Mouse (Mus musculus): ENCODE data around the gene BC051142.

BC051142 gene

DNA sequence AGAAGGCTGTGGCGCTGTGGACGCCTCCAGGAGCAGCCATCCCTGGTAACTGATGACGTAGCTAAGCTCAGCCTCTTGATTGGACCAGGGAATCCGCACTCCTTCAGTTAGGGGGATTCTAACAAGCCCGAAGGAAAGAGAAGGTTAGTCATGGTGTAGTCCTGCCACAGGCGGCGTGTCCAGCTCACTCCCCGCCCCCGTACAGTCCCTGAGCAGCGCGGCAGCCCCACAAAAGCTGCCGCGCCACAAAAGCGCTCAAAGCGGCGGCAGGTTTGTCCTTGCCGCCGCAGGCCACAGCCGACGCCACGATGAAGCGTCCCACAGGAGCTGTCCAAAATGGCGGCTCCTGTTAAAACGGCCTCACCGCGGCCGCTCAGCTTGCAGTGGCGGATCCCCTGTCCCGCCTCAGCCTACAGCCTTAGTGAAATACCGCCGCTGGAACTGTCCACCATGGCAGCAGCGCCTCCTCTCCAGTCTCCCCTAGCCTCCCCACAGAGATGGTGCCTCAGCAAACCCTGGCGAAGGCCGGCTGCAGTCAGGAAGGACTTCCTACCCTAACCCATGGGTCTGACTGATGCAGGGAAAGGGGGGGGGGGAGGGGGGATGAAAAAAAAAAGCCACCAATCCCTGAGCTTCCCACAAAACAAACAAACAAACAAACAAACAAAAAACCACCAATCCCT, at the start of gene BC051142:
TSS of gene BC051142 (plus strand) at position 110 of the 683 bp plus-strand sequence.
- CTCF ChIA-PET = interaction anchor here (0.6 to 4.6 kb wide), 31 partner anchors 10 to 483 kb away, joined by 3 to 49 read pairs (median 4); partner anchors contain the start of genes Notch4 (in 1 of the 4), Psmb9 (in 1 of the 4) and Tap1 (in 1 of the 4)

DNA sequence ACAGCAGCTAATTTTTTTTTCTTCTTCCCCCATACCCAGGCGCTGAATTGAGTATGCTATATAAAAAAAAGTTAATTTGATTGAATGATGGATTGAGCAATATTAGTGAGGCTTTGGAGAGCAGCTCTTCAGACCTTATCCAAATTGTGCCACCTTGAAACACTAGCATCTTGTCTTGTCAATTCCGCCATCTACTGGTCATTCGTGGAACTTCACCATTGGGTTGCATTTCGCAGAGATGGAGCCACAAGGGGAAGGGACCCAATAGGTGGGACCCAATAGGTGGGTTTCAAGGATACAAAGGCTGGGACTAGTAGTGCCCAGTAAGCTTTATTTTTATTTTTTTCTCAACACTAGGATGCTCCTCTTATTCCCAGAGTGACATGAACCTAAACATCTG, 49.2 kb upstream of the BC051142 start:
- CTCF ChIA-PET = interaction anchor here (0.6 to 3.1 kb wide), 46 partner anchors 9 to 776 kb away, joined by 3 to 55 read pairs (median 4); partner anchors contain the start of genes BC051142 (in 2 of the 4) and H2-Eb1 (in 1 of the 4)

More for the DNA sequence above, at the start of gene BC051142:
- POLR2A ChIA-PET = interaction anchor here (0.5 to 2.0 kb wide), 25 partner anchors 9 to 717 kb away, joined by 3 to 10 read pairs (median 3); partner anchors contain the start of genes Agpat1 (in 1 of the 4), H2-DMa (in 1 of the 4), Rnf5 (in 1 of the 4) and Rps18 (in 1 of the 4)

DNA sequence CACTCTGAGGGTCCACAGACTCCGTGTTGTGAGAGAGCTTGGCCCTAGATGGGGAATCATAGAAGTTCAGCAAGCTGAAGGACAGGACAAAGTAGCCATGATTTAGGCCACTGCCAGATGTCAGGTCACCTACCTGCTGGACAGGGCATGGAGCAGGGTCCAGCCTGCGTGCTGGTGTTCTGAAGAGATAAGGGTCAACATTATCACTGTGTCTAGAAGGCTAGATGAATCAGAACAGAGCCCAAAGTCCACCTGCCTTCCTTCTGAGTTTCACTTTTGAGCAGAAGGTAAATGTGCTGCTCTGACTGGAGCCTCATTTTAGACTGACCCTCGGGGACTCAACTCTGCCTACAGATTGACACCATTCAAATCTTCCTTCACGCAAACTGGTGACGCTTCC, 44.1 kb upstream of the BC051142 start, which contains the start of gene Btnl2:
TSS of gene Btnl2 (plus strand) at position 284 of the 400 bp plus-strand sequence.
- ChIA-PET CTCF (interaction anchor here in 1 of 4 experiments (0.6 kb wide), 1 partner anchor 101 kb away, joined by 13 read pairs; no protein-coding TSS in a partner anchor), POLR2A (no interaction called here)

More for the DNA sequence above, 49.2 kb upstream of the BC051142 start:
- POLR2A ChIA-PET = interaction anchor here in 2 of 4 experiments (0.6 to 1.1 kb wide), 5 partner anchors 11 to 280 kb away, joined by 3 to 4 read pairs (median 3); partner anchors contain the start of genes H2-DMa (in 1 of the 2) and Prrt1 (in 1 of the 2)

DNA sequence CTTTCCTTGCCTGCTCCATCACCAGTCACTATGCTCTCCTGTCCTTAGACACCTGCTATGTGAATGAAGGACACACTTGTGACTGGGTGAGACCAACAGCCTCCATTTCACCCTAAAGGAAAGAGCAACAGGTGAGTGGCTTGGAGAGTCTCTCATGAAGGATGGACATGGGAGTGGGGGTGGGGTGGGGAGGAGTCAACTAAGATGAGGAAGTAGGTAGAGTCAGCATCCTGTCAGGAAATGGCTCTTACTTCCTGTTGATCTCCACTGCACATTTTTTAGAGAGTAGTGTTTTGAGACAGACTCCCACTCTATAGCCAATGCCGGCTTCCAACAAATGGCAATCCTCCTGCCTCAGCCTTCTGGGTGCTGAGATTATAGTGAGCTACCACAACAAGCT, 43.7 kb upstream of the BC051142 start:
- CTCF ChIA-PET = interaction anchor here in 2 of 4 experiments (0.6 to 1.2 kb wide), 2 partner anchors 101 to 104 kb away, joined by 3 to 13 read pairs; no protein-coding TSS in a partner anchor

DNA sequence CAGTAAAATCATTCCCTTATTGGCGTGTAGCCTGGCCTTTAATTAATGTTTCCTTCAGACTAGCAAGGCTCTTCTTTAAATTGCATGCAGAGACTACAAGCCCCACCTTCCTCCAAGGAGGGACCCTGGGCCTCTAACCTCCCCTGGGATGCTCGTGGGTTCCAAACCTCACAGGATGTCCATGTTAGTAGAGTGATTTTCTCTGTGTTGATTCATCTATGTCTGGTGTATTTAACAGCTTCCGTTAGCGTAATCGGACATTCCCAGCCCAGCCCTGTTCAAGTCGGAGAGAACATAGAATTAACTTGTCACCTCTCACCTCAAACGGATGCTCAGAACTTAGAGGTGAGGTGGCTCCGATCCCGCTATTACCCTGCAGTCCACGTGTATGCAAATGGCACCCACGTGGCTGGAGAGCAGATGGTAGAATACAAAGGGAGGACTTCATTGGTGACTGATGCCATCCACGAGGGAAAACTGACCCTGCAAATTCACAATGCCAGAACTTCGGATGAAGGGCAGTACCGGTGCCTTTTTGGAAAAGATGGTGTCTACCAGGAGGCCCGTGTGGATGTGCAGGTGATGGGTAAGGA, 35.6 kb upstream of the BC051142 start:
- ChIA-PET CTCF (interaction anchor here in 1 of 4 experiments (0.6 kb wide), 1 partner anchor 158 kb away, joined by 3 read pairs; no protein-coding TSS in a partner anchor), POLR2A (no interaction called here)

More for the DNA sequence above, 43.7 kb upstream of the BC051142 start:
- POLR2A ChIA-PET = interaction anchor here in 1 of 4 experiments (1.9 kb wide), 1 partner anchor 11 kb away, joined by 7 read pairs; no protein-coding TSS in a partner anchor

DNA sequence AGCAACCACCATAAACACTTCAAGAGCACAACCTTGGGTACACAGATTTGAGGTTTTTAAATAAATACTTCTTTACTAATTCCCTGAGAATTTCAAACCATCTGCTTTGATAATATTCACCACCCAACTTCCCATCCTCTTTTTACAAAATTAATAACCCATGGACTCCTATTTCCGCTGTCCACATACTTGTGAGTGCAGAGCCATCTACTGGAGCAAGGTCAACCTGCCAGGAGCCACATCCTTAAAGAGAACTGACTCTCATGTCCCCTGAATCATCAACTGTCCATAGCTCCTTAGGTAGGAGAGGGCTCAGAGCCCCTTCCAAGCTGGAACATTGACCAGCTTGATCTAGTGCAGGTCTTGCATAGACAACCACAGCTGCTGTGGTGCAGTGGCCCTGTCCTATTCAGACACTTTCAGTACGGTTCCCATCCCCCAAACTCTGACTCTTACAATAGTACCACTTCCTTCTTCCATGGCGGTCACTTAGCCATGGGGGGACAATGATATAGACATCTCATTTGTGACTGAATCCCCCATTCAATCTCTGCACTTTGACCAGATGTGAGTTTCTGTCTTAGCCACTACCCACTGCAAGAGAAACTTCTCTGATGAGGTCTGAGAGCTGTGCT, 34.8 kb upstream of the BC051142 start:
- ChIA-PET CTCF (no interaction called here), POLR2A (no interaction called here)

DNA sequence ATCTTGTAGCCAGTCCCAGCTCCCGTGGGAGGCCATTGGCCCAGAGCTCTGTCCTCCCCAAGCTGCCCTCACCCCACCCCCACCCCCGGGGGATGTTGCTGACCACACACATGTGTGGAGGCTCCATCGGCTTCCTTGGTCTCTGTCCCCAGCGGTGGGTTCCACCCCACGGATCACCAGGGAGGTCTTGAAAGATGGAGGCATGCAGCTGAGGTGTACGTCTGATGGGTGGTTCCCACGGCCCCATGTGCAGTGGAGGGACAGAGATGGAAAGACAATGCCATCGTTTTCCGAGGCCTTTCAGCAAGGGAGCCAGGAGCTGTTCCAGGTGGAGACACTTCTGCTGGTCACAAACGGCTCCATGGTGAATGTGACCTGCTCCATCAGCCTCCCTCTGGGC, 33.6 kb upstream of the BC051142 start:
- CTCF ChIA-PET = no interaction called here
- POLR2A ChIA-PET = interaction anchor here in 1 of 4 experiments (1.4 kb wide), 1 partner anchor 9 kb away, joined by 7 read pairs; no protein-coding TSS in a partner anchor

DNA sequence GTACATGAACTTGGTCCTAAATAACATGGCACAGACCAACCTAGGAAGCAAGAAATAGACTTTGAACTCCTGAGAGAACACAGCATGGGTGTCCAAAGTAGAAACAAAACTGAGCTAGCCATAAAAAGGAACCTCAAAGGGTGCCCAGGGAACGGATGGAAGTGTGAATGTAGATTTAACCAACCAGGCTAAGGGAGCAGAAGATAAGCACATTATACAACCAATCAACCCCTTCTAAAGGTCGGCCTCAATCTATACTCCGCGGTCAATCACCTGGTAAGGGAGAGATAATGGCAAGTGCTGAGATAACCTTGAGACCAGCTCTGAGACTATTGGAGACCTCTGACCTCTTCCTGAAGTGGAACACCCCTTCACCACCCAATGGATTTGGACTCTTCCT, 28.1 kb upstream of the BC051142 start:
- POLR2A ChIA-PET = interaction anchor here in 1 of 4 experiments (0.5 kb wide), 1 partner anchor 249 kb away, joined by 3 read pairs; no protein-coding TSS in a partner anchor
- CTCF ChIA-PET = interaction anchor here in 3 of 4 experiments (0.5 to 1.2 kb wide), 4 partner anchors 12 to 582 kb away, joined by 3 read pairs; no protein-coding TSS in a partner anchor

DNA sequence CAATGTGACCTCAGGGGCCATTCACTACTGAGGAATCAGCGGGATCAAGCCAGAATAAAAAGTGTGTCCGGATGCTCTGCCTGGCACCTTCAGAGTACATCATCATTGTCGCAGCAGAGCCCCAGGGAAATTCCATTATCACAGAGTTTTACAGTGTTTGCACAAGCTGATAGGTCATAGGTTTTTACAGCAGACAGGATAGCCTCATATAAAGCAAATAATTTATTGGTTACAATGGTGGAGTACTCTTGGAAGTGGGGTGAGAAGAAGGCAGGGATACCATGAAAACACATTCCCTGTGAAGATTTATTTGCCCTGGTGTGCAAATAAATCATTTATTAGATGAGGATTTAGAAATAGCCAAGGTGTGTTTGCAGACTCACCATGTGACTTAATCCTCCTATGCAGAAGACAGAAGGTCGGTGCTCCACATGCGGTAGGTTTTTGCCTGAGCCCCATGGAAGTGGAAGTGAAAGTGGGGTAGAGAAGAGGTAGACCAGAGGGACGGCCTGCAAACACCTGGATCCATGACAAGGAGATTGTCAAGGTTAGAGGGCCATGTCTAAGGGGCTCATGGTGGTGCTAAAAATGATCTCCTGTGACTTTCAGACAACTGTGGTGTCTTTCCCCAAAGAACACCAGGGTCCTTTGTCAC, 25.4 kb upstream of the BC051142 start:
- ChIA-PET CTCF (no interaction called here), POLR2A (no interaction called here)

DNA sequence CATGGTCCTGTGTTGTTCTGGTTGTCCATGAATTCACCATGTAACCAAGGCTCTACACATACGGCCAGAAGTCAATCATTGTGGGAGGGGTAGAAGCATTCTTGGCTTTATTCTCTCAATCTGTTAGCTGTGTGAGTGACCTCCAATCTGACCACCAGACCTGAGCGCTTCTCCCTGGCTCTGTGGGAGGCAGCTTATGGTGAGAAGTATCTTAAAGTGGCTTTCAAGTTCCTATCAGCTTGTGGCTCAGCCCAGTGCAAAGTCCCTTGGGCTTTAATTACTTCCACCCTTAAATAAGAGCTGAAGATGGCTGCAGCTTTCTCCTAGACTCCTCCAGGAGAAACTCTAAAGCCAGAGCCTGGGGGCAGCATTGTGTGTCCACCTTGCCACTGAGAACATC, 21.8 kb upstream of the BC051142 start, which contains the start of gene Btnl1:
TSS of gene Btnl1 (plus strand) at position 286 of the 400 bp plus-strand sequence.
- POLR2A ChIA-PET = interaction anchor here in 1 of 4 experiments (1.0 kb wide), 1 partner anchor 1623 kb away, joined by 4 read pairs; no protein-coding TSS in a partner anchor
- CTCF ChIA-PET = interaction anchor here in 2 of 4 experiments (0.6 to 1.6 kb wide), 5 partner anchors 35 to 407 kb away, joined by 3 to 5 read pairs (median 4); no protein-coding TSS in a partner anchor

DNA sequence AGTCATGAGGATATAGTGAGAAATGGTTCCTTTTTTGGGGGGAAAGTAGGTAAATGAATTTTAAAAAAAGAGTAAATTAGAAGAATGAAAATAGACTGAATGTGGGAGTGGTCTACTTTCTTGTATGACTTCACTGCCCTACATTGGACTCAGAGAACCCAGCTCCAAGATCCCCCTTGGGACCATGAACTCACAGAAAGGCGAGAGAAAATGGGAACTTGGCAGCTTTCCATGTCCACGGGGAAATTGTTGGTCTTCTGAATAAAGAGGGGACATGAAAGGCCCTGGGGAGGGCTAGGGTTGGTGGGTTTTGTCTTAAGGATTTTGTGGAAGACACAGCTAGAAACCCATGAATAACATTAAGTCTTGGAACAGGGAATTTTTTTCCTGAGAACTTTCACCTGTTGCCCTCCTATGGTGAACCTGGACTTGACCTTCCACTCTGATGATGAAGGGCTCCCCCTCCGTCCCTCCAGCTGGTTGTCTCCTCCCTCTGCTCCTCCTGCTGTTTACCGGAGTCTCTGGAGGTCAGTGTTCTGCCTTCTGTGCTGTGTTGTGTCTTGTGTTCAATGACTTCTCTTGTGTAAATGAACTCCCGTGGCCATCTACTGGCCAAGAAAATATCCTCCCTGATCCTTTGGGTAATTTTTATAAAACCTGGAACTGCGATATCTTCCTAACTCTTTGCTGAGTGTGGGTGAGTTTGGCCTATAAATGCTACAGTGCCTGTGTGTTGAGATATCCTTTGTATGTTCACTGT, 21.0 kb upstream of the BC051142 start:
- POLR2A ChIA-PET = interaction anchor here in 2 of 4 experiments (0.5 to 1.0 kb wide), 2 partner anchors 462 to 1624 kb away, joined by 4 read pairs; no protein-coding TSS in a partner anchor
- CTCF ChIA-PET = interaction anchor here in 2 of 4 experiments (0.6 to 1.6 kb wide), 4 partner anchors 34 to 590 kb away, joined by 3 to 7 read pairs (median 4); no protein-coding TSS in a partner anchor

DNA sequence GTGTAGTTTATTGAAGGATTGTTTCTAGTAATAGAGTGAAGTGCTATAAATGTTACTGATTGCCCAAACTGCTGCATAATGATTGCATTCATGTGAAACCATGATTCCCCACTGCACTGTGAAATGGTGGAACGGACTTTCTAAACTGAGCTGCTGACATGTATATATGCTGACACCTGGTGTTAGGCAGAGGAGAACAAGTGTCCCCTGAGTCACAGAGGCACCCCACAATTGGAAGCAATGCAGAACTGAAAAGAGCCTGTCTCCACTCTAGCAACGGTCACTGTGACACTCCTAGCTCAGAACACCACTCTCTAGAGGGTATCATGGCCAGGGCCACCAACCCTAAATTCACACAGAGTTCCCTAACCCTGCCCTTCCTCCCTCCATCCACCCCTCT, 19.9 kb upstream of the BC051142 start:
- ChIA-PET POLR2A (no interaction called here), CTCF (interaction anchor here in 1 of 4 experiments (2.4 kb wide), 1 partner anchor 129 kb away, joined by 5 read pairs; no protein-coding TSS in a partner anchor)

DNA sequence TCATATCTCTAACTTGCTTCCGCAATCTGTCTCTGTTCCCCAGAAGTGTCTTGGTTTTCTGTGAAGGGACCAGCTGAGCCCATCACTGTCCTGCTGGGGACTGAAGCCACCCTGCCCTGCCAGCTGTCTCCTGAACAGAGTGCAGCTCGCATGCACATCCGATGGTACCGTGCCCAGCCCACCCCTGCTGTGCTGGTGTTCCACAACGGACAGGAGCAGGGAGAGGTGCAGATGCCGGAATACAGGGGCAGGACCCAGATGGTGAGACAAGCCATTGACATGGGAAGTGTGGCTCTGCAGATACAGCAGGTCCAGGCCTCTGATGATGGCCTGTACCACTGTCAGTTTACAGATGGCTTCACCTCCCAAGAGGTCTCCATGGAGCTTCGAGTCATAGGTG, 19.2 kb upstream of the BC051142 start:
- ChIA-PET CTCF (interaction anchor here in 2 of 4 experiments (0.5 to 2.4 kb wide), 2 partner anchors 130 to 244 kb away, joined by 3 to 5 read pairs; no protein-coding TSS in a partner anchor), POLR2A (no interaction called here)

DNA sequence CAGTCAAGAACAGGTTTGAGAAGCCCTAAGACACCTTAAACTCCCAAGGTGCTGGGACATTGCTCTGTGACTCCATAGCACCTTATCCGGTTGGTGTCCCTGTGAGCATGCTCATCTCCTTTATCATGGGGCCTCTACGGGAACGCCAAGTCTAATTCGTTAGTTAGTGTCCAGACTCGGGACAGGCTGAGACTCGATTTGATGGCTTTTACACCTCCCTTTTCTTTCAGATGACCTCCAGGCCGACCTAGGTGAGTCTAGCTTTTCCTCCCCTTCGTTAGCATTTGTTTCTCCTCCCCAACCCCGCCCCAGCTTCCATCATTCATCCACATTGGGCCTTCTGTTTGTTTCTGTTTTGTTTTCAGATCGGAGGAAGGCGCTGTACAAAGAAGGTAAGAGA, 16.7 kb upstream of the BC051142 start:
- CTCF ChIA-PET = interaction anchor here (0.6 to 2.2 kb wide), 17 partner anchors 11 to 379 kb away, joined by 3 to 14 read pairs (median 4); no protein-coding TSS in a partner anchor
- POLR2A ChIA-PET = interaction anchor here in 3 of 4 experiments (0.6 to 1.6 kb wide), 7 partner anchors 16 to 263 kb away, joined by 3 to 6 read pairs (median 3); partner anchors contain the start of genes BC051142 (in 1 of the 3) and H2-DMa (in 1 of the 3)

DNA sequence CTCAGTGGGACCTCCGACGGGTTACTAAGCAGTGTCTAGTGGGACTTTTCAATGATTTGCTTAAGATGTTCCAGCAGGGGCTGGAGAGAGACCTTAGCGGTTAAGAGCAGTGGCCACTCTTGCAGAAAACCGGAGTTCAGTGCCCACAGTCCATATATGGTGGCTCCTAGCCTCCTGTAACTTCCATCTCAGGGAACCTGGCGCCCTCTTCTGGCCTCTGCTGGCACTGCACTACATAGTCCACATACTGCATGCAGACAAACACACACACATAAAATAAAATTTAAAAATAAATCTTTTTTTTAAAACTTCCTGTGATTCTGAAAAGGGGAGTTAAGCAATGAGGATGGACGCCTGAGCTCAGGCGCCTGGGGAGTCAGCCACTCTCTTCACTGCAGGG, 15.4 kb upstream of the BC051142 start:
- ChIA-PET CTCF (interaction anchor here in 2 of 4 experiments (0.6 to 2.2 kb wide), 5 partner anchors 133 to 307 kb away, joined by 3 to 14 read pairs (median 9); no protein-coding TSS in a partner anchor), POLR2A (interaction anchor here in 1 of 4 experiments (1.1 to 1.6 kb wide), 3 partner anchors 15 to 118 kb away, joined by 3 to 6 read pairs (median 3); partner anchors contain the start of gene BC051142)

DNA sequence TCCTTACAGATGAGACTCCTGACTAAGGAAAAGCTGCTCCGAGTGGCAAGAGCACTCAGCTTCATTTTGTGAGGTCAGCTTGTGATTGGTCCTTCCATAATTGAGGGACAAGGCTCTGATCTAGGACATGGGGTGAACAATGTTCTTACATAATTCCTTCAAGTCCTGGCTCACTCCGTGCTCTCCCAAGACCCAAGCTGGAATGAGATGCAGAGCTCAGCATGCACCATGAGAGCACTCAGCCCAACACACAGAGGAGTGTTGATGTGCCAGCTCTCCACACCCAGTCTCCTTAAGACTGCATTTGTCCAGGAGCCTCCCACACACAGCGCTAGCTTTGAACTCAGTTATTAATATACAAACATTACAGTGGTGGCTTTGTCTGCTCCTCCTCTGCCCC, 13.9 kb upstream of the BC051142 start:
- CTCF ChIA-PET = interaction anchor here (0.6 to 1.8 kb wide), 14 partner anchors 14 to 297 kb away, joined by 3 to 9 read pairs (median 3); partner anchors contain the start of gene BC051142 (in 1 of the 4)
- POLR2A ChIA-PET = interaction anchor here in 1 of 4 experiments (1.4 kb wide), 1 partner anchor 15 kb away, joined by 3 read pairs; no protein-coding TSS in a partner anchor

Measured in embryonic stem cell, embryonic (primary cell).